Mouse (Mus musculus) heart, postnatal 10 days (tissue): ENCODE results near the gene Cdk13. TPM values are rescaled to one million over a fixed set of nuclear protein-coding genes. Genes with fewer than 3 reads are reported as not detected.

Source experiments
- DNase-seq, 2 experiments: peaks; one replicate each; pipeline ENCODE4 v3.0.0; 2021
- intact Hi-C: fragments of 180-260 bp; cut with DNase I; formaldehyde crosslinking; loops from one replicate; pipeline ENCODE4 v1.15.1; 2025
- microRNA-seq, 2 experiments: library from miRNA; unstranded; fragments of <30 nt; microRNA quantifications; one replicate each; pipeline ENCODE4 v1.2.0; 2022
- total RNA-seq, 2 experiments: library from RNA; stranded (reverse); gene quantifications; 2 replicates each; pipeline ENCODE4 v1.2.3; 2021

The Cdk13 gene
- total RNA-seq, 2 experiments from 2014 or later, result 35.3 to 35.4 TPM

DNA sequence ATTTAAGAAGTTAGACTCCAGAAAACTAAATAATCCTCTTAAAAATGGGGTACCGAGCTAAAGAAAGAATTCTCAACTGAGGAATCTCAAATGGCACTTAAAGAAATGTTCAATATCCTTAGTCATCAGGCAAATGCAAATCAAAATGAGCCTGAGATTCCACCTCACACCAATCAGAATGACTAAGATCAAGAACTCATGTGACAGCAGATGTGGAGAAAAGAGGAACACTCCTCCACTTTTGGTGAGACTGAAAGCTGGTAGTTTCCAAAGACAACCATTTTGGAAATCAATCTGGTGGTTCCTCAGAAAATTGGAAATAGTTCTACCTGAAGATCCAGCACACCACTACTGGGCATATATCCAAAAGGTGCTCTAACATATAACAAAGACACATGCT is 137.5 kb downstream of the Cdk13 start:
- DNase-seq, result no peak
- intact Hi-C loops, result no loop called here

Small RNA genes within 50 kb of the gene (microRNA-seq; reads per million reads assigned to microRNA genes)
- gene Mir466i, result 0 reads per million in 2 experiments

Other genes with a start within 250 kb of the Cdk13 start
- gene Mplkip, start 109.9 kb downstream of the Cdk13 start, total RNA-seq, result 10 to 100 TPM; 10.4 to 12.2 TPM
- 1 to 10 TPM; 1.2 to 1.8 TPM for gene Sugct, start 109.5 kb downstream of the Cdk13 start, total RNA-seq
- gene Rala, start 139.1 kb upstream of the Cdk13 start, total RNA-seq, result 10 to 100 TPM; 47.4 to 48.9 TPM
- gene Yae1d1, start 188.3 kb upstream of the Cdk13 start, total RNA-seq, result 10 to 100 TPM; 22.4 to 30.1 TPM